Mouse (Mus musculus): Measurements from ENCODE around the gene Cry2.
A peak's percentile ranks its signal among the peaks of the same experiment; 100 is the strongest.

Cry2 gene

GRCm38 (mm10) chr2:92386821-92387570 lies 46.8 kb downstream of the Cry2 start:
- DNase-seq: no peak

- no peak for DNase-seq
Measured at GRCm38 (mm10) chr2:92385113-92386051, 48.5 kb downstream of the Cry2 start.

- peak; percentile 26 to 58 for DNase-seq
Measured at GRCm38 (mm10) chr2:92384101-92384500, 49.7 kb downstream of the Cry2 start.

- no peak for DNase-seq
Measured at GRCm38 (mm10) chr2:92382759-92383158, 51.1 kb downstream of the Cry2 start.

- DNase-seq: no peak
Measured at GRCm38 (mm10) chr2:92381901-92382588, 51.8 kb downstream of the Cry2 start, which contains the start of gene 1700029I15Rik. Gene 1700029I15Rik (plus strand): TSS chr2:92382538.

- no peak for DNase-seq
Measured at GRCm38 (mm10) chr2:92381161-92381560, 52.7 kb downstream of the Cry2 start.

- no peak for DNase-seq
Measured at GRCm38 (mm10) chr2:92380495-92381050, 53.3 kb downstream of the Cry2 start.

- DNase-seq: no peak
Measured at GRCm38 (mm10) chr2:92379783-92380494, 53.9 kb downstream of the Cry2 start.

- DNase-seq: no peak
Measured at GRCm38 (mm10) chr2:92377320-92377719, 56.5 kb downstream of the Cry2 start.

GRCm38 (mm10) chr2:92376300-92376699 lies 57.5 kb downstream of the Cry2 start:
- DNase-seq: no peak

- DNase-seq: no peak
Measured at GRCm38 (mm10) chr2:92375788-92376187, 58.1 kb downstream of the Cry2 start.

GRCm38 (mm10) chr2:92375099-92375623 lies 58.7 kb downstream of the Cry2 start:
- peak; percentile 93 to 97 for DNase-seq

GRCm38 (mm10) chr2:92374514-92374913 lies 59.3 kb downstream of the Cry2 start, which contains the start of the genes Pex16 and Large2:
Gene Pex16 (plus strand): TSS chr2:92374676.
Gene Large2 (minus strand): TSS chr2:92374869.
- DNase-seq: peak; percentile 44 to 62

GRCm38 (mm10) chr2:92373437-92373813 lies 60.4 kb downstream of the Cry2 start:
- peak in 1 of 2 experiments; percentile 44 for DNase-seq

GRCm38 (mm10) chr2:92372767-92373436 lies 60.9 kb downstream of the Cry2 start:
- DNase-seq: no peak

GRCm38 (mm10) chr2:92371971-92372690 lies 61.7 kb downstream of the Cry2 start:
- DNase-seq: no peak

GRCm38 (mm10) chr2:92370821-92371805 lies 62.7 kb downstream of the Cry2 start:
- peak; percentile 38 to 57 for DNase-seq

GRCm38 (mm10) chr2:92370375-92370774 lies 63.5 kb downstream of the Cry2 start:
- DNase-seq: no peak

Data from thymus, postnatal 36 days (tissue).